Mouse (Mus musculus) stomach, embryonic 16.5 days (tissue): Measurements from ENCODE around the gene Wrnip1. TPM values are rescaled to one million over a fixed set of nuclear protein-coding genes. Genes with fewer than 3 reads are reported as not detected.

Experiments used
- ATAC-seq: fragments of 200-750 bp; cut with Nextera tagmentation; 2 replicates; pipeline ENCODE4 v1.8.0; 2017; ENCODE audit warnings: moderate number of reproducible peaks, moderate TSS enrichment; ENCODE audit not compliant: insufficient read depth, low FRiP score
- H3K27ac ChIP-seq: fragments of 300-500 bp; sonication (generic); 2 replicates; pipeline ENCODE4 v1.5.1; 2014; ENCODE audit warnings: low read length
- H3K27me3 ChIP-seq: fragments of 300-500 bp; sonication (generic); 2 replicates; pipeline ENCODE4 v1.6.1; 2014; ENCODE audit warnings: low read length, control low read depth, mixed read lengths; ENCODE audit not compliant: control insufficient read depth, insufficient read depth
- H3K36me3 ChIP-seq: fragments of 300-500 bp; sonication (generic); 2 replicates; pipeline ENCODE4 v1.6.1; 2014; ENCODE audit warnings: low read length; ENCODE audit not compliant: control insufficient read depth, insufficient read depth
- H3K4me1 ChIP-seq: fragments of 300-500 bp; sonication (generic); 2 replicates; pipeline ENCODE4 v1.6.1; 2014; ENCODE audit warnings: low read length, control low read depth, mixed read lengths; ENCODE audit not compliant: control insufficient read depth, insufficient read depth
- H3K4me2 ChIP-seq: fragments of 300-500 bp; sonication (generic); 2 replicates; pipeline ENCODE4 v1.6.1; 2014; ENCODE audit warnings: low read depth, low read length, mixed read lengths
- H3K4me3 ChIP-seq: fragments of 300-500 bp; sonication (generic); replicated peaks from 2 replicates; pipeline ENCODE4 v1.5.1; 2014; ENCODE audit warnings: mild to moderate bottlenecking, low read length
- H3K9ac ChIP-seq: fragments of 300-500 bp; sonication (generic); 2 replicates; pipeline ENCODE4 v1.6.1; 2014; ENCODE audit warnings: low read length
- H3K9me3 ChIP-seq: fragments of 300-500 bp; sonication (generic); replicated peaks from 2 replicates; pipeline ENCODE4 v1.6.1; 2016; ENCODE audit warnings: low read length, control low read depth; ENCODE audit not compliant: control insufficient read depth
- WGBS: fragments of 180-500 bp; shearing (Covaris S2); extraction: QIAGEN DNeasy Blood & Tissue Kit; methylation state at CpG from one replicate; pipeline ENCODE4 v1.1.7; 2014; 5-methylcytosine and 5-hydroxymethylcytosine counted together
- polyA plus RNA-seq: library from polyadenylated mRNA; unstranded; fragments of >200 nt; fragmentation: Nextera tagmentation; extraction: Ambion mirVana; gene quantifications from 2 replicates; pipeline ENCODE4 v1.2.1, GENCODE M21; 2015

Wrnip1 gene
- polyA plus RNA-seq: 11.7 and 12.7 TPM in 2 replicates

DNA sequence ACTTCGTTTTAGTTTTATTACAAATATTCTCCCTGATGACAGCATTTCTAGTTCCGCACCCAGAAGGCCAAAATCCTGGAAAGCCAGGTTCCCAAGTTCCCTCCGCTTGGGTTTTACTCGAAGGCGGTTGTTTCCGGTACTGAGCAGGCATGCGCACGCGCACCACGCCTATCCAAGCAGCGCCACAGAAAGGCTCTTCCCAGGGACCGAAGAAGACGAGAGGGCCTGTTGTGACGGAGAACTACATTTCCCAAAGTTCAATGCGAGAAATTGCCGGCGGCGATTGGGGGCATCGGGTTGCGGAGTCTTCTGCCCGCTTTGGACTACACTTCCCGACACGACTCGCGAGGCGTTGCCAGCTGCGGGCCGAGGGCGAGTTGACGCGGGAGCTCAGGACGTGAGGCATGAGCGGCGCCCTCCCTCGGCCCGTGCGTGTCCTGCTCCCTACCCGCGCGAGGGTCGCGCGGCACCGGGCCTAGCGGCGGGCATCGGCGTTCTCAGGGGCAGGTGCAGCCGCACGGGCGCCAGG lies at the start of gene Wrnip1:
Gene Wrnip1, plus strand, starts transcription at position 346 of the 529 bp plus-strand sequence.
- no peaks in the 10 kb centered on the region for H3K27me3 ChIP-seq
- peak within 1 kb of the TSS; percentile 79 for H3K27ac ChIP-seq
- H3K9ac ChIP-seq: peak within 1 kb of the TSS; percentile 91
- peak within 1 kb of the TSS; percentile 87 for H3K4me2 ChIP-seq
- no peaks in the 10 kb centered on the region for H3K9me3 ChIP-seq
- peak; percentile 95 for ATAC-seq
- H3K4me3 ChIP-seq: peak within 1 kb of the TSS; percentile 93
- WGBS: under 1% methylated on average over 51 of the region's 51 CpGs
- H3K36me3 ChIP-seq: peaks cover 5% of the 10 kb centered on the region
- peaks cover 14% of the 10 kb centered on the region for H3K4me1 ChIP-seq

DNA sequence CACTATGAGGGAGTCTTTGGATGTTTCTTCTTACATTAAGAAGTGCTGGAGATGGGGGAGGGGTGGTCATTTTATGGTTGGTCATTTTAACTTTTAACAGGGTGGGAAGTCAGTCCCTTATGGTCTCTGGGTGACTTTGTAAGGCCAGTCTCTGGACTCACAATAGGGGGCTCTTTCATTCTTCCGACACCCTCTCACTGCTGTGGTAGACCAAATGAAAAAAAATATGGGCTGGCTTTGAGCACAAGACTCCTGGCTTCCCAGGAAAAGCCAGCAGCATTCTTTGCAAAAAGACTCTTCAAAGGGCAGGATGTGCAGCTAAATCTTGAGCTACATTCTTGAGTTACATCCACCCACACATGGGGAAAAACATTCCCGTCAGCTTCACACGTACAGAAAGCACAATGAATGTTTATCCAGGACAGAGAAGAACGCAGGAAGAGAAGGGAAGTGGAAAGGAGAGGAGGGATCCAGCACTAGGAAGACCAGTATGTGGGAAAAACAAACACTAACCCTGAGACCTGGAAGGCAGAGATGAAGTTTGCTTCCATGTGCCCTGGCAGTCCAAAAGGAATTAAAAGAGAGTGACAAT lies 49.7 kb upstream of the Wrnip1 start:
- no peak overlapping the region for H3K9ac ChIP-seq
- no peak overlapping the region for H3K4me2 ChIP-seq
- no peaks in the 10 kb centered on the region for H3K4me1 ChIP-seq
- 20% methylated on average over 4 of the region's 4 CpGs for WGBS
- no peaks in the 10 kb centered on the region for H3K36me3 ChIP-seq
- no peak overlapping the region for H3K27ac ChIP-seq
- H3K27me3 ChIP-seq: no peaks in the 10 kb centered on the region
- no peaks in the 10 kb centered on the region for H3K9me3 ChIP-seq
- H3K4me3 ChIP-seq: no peak overlapping the region
- ATAC-seq: no peak

- Histone ChIP-seq H3K9me3 (no peaks in the 10 kb centered on the region), H3K4me1 (no peaks in the 10 kb centered on the region), H3K27ac (no peak overlapping the region), H3K27me3 (no peaks in the 10 kb centered on the region), H3K9ac (no peak overlapping the region), H3K4me2 (no peak overlapping the region), H3K4me3 (no peak overlapping the region), H3K36me3 (no peaks in the 10 kb centered on the region)
- no peak for ATAC-seq
- 22% methylated on average over 4 of the region's 4 CpGs for WGBS
These were observed 42.8 kb upstream of the Wrnip1 start for GRCm38 (mm10) chr13:32759036-32759435.

GRCm38 (mm10) chr13:32760795-32761194 lies 41.0 kb upstream of the Wrnip1 start:
- no peaks in the 10 kb centered on the region for H3K4me1 ChIP-seq
- H3K27me3 ChIP-seq: no peaks in the 10 kb centered on the region
- H3K9me3 ChIP-seq: no peaks in the 10 kb centered on the region
- H3K36me3 ChIP-seq: no peaks in the 10 kb centered on the region
- no peak overlapping the region for H3K4me3 ChIP-seq
- ATAC-seq: no peak
- H3K27ac ChIP-seq: no peak overlapping the region
- H3K9ac ChIP-seq: no peak overlapping the region
- WGBS: 71% methylated on average over 2 of the region's 2 CpGs
- no peak overlapping the region for H3K4me2 ChIP-seq

GRCm38 (mm10) chr13:32763141-32763540 lies 38.7 kb upstream of the Wrnip1 start:
- H3K27ac ChIP-seq: no peak overlapping the region
- no peaks in the 10 kb centered on the region for H3K9me3 ChIP-seq
- no peaks in the 10 kb centered on the region for H3K27me3 ChIP-seq
- H3K4me1 ChIP-seq: no peaks in the 10 kb centered on the region
- no peak overlapping the region for H3K4me2 ChIP-seq
- no peak overlapping the region for H3K4me3 ChIP-seq
- H3K9ac ChIP-seq: no peak overlapping the region
- ATAC-seq: no peak
- WGBS: 83% methylated on average over 3 of the region's 3 CpGs
- no peaks in the 10 kb centered on the region for H3K36me3 ChIP-seq

DNA sequence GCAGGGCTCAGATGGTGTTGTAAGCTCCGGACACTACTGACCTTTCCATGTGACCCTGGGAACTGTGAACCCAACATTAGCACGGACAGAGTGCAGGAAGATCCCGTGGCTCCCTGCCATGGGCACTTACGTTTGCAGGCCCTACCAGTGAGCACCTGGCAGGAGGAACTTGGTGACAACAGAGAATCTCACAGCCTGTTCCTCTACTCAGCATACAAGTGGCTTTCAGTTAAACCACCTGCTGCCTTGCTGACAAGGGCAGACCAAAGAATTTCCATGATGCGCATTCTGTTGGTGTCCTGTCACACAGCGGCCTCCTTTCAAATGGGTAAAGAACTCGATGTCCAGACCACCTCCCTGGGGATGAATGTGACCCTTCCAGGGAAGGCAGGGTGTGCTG lies 37.4 kb upstream of the Wrnip1 start:
- no peak overlapping the region for H3K9ac ChIP-seq
- H3K9me3 ChIP-seq: no peaks in the 10 kb centered on the region
- H3K36me3 ChIP-seq: no peaks in the 10 kb centered on the region
- H3K27me3 ChIP-seq: no peaks in the 10 kb centered on the region
- H3K4me3 ChIP-seq: no peak overlapping the region
- H3K4me1 ChIP-seq: no peaks in the 10 kb centered on the region
- no peak overlapping the region for H3K4me2 ChIP-seq
- no peak for ATAC-seq
- WGBS: 32% methylated on average over 7 of the region's 7 CpGs
- H3K27ac ChIP-seq: no peak overlapping the region

DNA sequence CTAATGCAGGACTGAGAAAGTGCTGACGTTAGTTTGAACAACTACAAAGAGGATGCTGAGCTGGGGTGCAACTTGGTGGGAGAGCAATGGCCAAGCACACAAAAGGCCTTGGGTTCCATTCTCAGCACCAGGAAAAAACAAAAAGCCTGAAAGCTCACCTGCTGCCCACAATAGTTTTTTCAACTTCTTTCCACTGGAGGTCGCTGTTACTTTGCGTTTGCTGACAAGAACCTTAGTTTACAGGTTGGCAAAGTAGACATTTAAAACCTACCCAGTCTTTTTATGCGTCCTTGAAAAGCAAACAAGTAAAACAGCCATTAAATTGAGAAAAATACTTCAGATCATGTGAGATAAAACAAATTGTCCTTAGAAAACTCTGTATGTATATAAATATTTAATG lies 33.7 kb upstream of the Wrnip1 start:
- H3K9me3 ChIP-seq: no peaks in the 10 kb centered on the region
- H3K9ac ChIP-seq: no peak overlapping the region
- H3K27ac ChIP-seq: no peak overlapping the region
- H3K4me2 ChIP-seq: no peak overlapping the region
- no peaks in the 10 kb centered on the region for H3K27me3 ChIP-seq
- no peak overlapping the region for H3K4me3 ChIP-seq
- no peak for ATAC-seq
- no peaks in the 10 kb centered on the region for H3K4me1 ChIP-seq
- H3K36me3 ChIP-seq: no peaks in the 10 kb centered on the region
- WGBS: 15% methylated on average over 4 of the region's 4 CpGs

GRCm38 (mm10) chr13:32769960-32770359 lies 31.9 kb upstream of the Wrnip1 start:
- no peak for ATAC-seq
- 21% methylated on average over 3 of the region's 3 CpGs for WGBS

GRCm38 (mm10) chr13:32775889-32776288 lies 25.9 kb upstream of the Wrnip1 start:
- H3K27ac ChIP-seq: no peak overlapping the region
- H3K27me3 ChIP-seq: no peaks in the 10 kb centered on the region
- no peak for ATAC-seq
- no peak overlapping the region for H3K4me3 ChIP-seq
- WGBS: 76% methylated on average over 9 of the region's 9 CpGs
- H3K9ac ChIP-seq: no peak overlapping the region
- no peaks in the 10 kb centered on the region for H3K36me3 ChIP-seq
- H3K4me1 ChIP-seq: no peaks in the 10 kb centered on the region
- no peak overlapping the region for H3K4me2 ChIP-seq
- H3K9me3 ChIP-seq: no peaks in the 10 kb centered on the region

More at GRCm38 (mm10) chr13:32769960-32770359, 31.9 kb upstream of the Wrnip1 start:
- H3K9ac ChIP-seq: no peak overlapping the region
- no peaks in the 10 kb centered on the region for H3K36me3 ChIP-seq
- no peak overlapping the region for H3K4me3 ChIP-seq
- no peaks in the 10 kb centered on the region for H3K4me1 ChIP-seq
- no peaks in the 10 kb centered on the region for H3K9me3 ChIP-seq
- no peak overlapping the region for H3K4me2 ChIP-seq
- no peak overlapping the region for H3K27ac ChIP-seq
- H3K27me3 ChIP-seq: no peaks in the 10 kb centered on the region
